Mouse (Mus musculus): ENCODE measurements around the gene Arhgap35. TPM values are rescaled to one million over a fixed set of nuclear protein-coding genes. Genes with fewer than 3 reads are reported as not detected.
A peak's percentile ranks its signal among the peaks of the same experiment; 100 is the strongest.

Arhgap35 gene
- polyA plus RNA-seq, 1 experiment from 2014 or later: 12.0 TPM

DNA sequence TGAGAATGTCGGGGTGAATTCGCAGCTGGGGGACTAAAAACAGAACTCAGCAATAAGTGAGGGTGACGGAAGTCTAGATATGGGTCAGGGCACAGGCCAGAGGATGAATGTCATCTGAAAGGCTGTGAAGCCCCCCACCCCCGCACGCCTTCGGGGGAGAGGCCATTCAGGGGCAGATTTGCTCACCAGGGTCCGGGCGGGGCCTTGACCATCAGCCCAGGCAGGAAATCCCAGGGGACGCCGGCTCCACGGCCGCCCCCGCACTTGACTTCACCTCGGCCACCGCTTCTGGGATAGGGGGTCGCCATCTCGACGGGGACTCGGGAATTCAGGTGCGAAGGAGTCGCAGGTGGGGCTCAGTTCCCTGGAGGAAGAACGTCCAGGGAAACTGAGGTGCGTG is 139.5 kb downstream of the Arhgap35 start:
- H3K36me3 ChIP-seq: no peaks in the 10 kb centered on the region

DNA sequence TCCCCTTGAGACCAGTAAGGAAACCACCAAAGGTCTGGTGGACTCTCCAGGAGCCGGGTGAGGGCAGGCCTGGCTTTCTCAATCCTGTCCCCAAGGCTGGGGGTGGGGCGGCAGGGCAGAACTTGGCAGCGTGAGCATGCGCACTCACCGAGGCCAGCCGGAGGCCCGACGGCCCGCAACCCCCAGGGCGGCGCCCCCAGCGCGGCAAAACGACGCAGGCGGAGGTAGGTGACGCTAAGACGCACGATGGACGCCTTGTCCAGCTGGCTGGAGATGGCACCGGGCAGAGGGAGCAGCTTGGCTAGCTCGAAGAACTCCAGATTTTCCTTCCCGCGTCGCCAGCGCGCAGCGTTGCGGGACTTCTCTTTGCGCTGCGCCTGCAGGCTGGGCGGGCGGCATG is 140.3 kb downstream of the Arhgap35 start:
- no peak for ATAC-seq (ENCODE audit: insufficient read depth, low FRiP score, low read depth)
- Histone ChIP-seq H3K4me1 (peaks cover 20% of the 10 kb centered on the region), H3K9me3 (no peaks in the 10 kb centered on the region), H3K27me3 (replicated peaks) (peaks cover 71% of the 10 kb centered on the region), H3K4me2 (peak overlapping the region; percentile 24), H3K9ac (no peak overlapping the region), H3K27ac (no peak overlapping the region), H3K36me3 (no peaks in the 10 kb centered on the region), H3K4me3 (replicated peaks) (no peak overlapping the region; the same call in 1 of the 2 replicates)
- 3% methylated on average over 33 of the region's 33 CpGs for WGBS

More for the DNA sequence above, 139.5 kb downstream of the Arhgap35 start:
- Histone ChIP-seq H3K4me3 (replicated peaks) (peak overlapping the region; percentile 34; the same call in 1 of the 2 replicates), H3K9me3 (no peaks in the 10 kb centered on the region), H3K9ac (no peak overlapping the region), H3K4me2 (peak overlapping the region; percentile 56), H3K27ac (no peak overlapping the region), H3K4me1 (peaks cover 20% of the 10 kb centered on the region), H3K27me3 (replicated peaks) (peaks cover 68% of the 10 kb centered on the region)
- 2% methylated on average over 23 of the region's 23 CpGs for WGBS
- no peak for ATAC-seq (ENCODE audit: insufficient read depth, low FRiP score, low read depth)

DNA sequence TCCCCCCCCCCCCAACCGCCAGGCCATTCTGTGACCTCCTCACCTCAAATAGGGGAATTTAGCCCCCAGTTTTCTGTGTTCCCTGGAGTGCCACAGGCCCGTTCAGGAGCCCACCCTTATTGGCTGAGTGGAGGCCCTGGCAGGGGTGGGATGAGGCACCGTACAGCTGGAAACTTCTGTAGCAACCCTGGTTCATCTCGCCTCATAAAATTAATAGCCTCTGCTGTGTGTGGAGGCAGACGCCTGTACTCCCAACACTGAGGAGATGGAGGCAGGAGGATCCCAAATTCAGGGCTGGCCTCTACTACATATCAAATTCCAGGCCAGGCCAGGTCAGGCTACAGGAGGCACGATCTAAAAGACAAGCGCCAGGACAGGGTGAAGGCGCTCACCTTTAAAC is 140.9 kb downstream of the Arhgap35 start:
- no peaks in the 10 kb centered on the region for H3K36me3 ChIP-seq
- H3K4me3 ChIP-seq (replicated peaks): no peak overlapping the region
- no peak overlapping the region for H3K27ac ChIP-seq
- peaks cover 20% of the 10 kb centered on the region for H3K4me1 ChIP-seq
- ATAC-seq (ENCODE audit: insufficient read depth, low FRiP score, low read depth): no peak
- no peak overlapping the region for H3K4me2 ChIP-seq
- H3K9me3 ChIP-seq: no peaks in the 10 kb centered on the region
- 52% methylated on average over 8 of the region's 8 CpGs for WGBS
- H3K9ac ChIP-seq: no peak overlapping the region
- H3K27me3 ChIP-seq (replicated peaks): peaks cover 71% of the 10 kb centered on the region

DNA sequence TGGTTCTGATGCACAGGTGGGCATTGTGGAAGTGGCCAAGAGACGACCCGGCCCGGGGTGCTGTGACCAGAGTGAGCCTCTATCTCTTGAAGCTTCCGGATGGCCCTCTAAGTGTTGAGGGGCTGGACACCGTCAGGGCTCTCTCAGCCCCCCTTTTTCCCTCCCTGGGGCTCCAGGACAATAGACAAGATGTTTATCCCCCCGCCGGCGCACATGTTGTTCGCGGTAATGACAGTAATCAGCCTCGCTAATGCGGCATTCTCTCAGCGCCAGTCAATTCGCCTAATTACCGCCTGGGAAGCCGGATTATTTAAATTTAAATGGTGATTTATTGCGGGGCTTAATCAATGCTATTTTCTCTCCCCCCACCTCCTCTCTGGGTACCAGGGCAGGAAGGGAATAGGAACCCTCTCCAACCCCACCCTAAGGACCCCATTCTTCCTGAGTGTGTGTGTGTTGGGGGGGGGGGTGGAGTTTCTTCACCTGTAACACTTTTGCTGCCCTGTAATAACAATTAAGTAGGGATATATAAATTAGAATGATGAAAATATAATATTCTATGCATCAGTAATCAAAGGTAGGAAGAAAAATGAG is 142.6 kb downstream of the Arhgap35 start:
- 15% methylated on average over 17 of the region's 17 CpGs for WGBS
- no peak overlapping the region for H3K4me3 ChIP-seq (replicated peaks)
- H3K36me3 ChIP-seq: no peaks in the 10 kb centered on the region
- H3K27me3 ChIP-seq (replicated peaks): peaks cover 66% of the 10 kb centered on the region
- no peak overlapping the region for H3K9ac ChIP-seq
- H3K9me3 ChIP-seq: no peaks in the 10 kb centered on the region
- no peak overlapping the region for H3K4me2 ChIP-seq
- H3K27ac ChIP-seq: no peak overlapping the region
- no peak for ATAC-seq (ENCODE audit: insufficient read depth, low FRiP score, low read depth)
- H3K4me1 ChIP-seq: peaks cover 20% of the 10 kb centered on the region

DNA sequence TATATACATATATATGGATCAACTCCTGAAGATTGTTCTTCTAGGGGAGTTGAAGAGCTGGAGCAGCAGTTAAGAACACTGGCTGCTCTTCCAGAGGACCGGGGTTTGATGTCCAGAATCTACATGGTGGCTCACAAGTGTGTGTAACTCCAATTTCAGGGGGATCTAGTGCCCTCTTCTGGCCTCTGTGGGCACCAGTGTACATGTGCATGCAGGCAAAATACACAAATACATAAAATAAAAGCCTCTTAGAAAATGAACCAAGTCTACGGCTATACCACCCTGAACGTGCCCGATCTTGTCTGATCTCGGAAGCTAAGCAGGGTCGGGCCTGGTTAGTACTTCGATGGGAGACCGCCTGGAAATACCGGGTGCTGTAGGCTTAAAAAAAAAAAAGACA is 143.2 kb downstream of the Arhgap35 start:
- Histone ChIP-seq H3K4me3 (replicated peaks) (no peak overlapping the region), H3K36me3 (no peaks in the 10 kb centered on the region), H3K27me3 (replicated peaks) (peaks cover 59% of the 10 kb centered on the region), H3K9me3 (no peaks in the 10 kb centered on the region), H3K4me2 (no peak overlapping the region), H3K27ac (no peak overlapping the region), H3K9ac (no peak overlapping the region), H3K4me1 (peaks cover 18% of the 10 kb centered on the region)
- WGBS: 40% methylated on average over 9 of the region's 9 CpGs
- ATAC-seq (ENCODE audit: insufficient read depth, low FRiP score, low read depth): no peak

DNA sequence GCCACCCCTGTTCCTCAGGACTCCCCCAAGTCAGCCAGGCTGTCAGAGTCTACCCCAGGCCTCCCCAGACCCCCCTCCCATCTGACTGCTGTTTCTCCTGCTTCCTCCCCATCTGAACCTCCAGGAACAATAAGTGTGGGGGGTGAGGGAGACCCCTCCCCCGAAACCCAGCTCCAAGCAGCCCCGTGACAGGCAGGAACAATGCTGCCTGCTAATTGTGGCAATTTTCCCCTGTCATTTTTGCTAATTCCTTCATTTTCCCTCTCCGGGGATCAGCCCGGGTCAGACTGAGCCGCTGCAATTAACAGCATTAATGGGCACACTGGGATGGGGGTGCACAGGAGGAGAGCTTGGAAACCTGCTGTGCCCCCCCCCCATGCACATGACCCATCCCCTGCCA is 146.7 kb downstream of the Arhgap35 start:
- Histone ChIP-seq H3K4me2 (no peak overlapping the region), H3K9me3 (no peaks in the 10 kb centered on the region), H3K27ac (no peak overlapping the region), H3K4me3 (replicated peaks) (no peak overlapping the region), H3K36me3 (no peaks in the 10 kb centered on the region), H3K9ac (no peak overlapping the region), H3K27me3 (replicated peaks) (peaks cover 27% of the 10 kb centered on the region), H3K4me1 (no peaks in the 10 kb centered on the region)
- 37% methylated on average over 5 of the region's 5 CpGs for WGBS
- no peak for ATAC-seq (ENCODE audit: insufficient read depth, low FRiP score, low read depth)

DNA sequence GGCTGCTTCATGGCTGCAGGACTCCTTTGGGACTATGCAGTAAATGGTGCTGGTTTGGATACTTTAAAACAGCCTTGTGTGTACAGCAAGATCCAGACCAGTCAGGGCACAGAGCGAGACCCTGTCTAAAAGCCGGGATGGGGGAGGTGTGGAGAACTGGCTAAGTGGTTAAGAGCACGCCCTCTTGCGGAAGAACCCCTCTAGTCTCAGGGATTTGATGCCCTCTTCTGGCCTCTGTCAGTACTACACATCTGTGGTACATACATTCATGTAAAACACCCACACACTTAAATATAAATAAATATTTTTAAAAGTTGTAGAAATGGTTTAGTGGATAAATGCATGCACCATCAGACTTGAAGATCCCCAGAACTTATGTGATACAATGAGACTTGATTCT is 148.2 kb downstream of the Arhgap35 start:
- 62% methylated on average over 4 of the region's 4 CpGs for WGBS
- H3K9ac ChIP-seq: no peak overlapping the region
- no peak for ATAC-seq (ENCODE audit: insufficient read depth, low FRiP score, low read depth)

DNA sequence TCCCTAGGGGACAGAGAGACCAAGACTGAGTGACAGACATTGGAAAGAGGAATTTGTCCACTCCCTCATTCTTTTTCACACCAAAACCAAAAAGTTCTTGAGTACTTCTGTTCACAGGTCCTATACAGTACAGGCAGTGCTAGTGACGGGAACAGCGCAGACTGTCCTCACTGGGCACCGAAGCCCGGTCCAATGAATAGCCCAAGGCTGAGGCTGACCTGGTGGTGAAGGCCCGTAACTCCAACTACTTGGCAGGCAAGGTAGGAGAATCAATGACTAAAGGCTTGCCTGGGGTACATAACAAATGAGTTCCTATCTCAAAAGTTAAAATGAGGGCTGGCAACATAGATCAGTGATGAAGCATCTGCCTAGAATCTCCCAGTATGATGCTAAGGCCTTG is 149.2 kb downstream of the Arhgap35 start:
- Histone ChIP-seq H3K36me3 (no peaks in the 10 kb centered on the region), H3K27ac (no peak overlapping the region), H3K27me3 (replicated peaks) (peaks cover 11% of the 10 kb centered on the region; the same call in 1 of the 2 replicates), H3K9me3 (no peaks in the 10 kb centered on the region), H3K4me1 (no peaks in the 10 kb centered on the region), H3K4me2 (no peak overlapping the region), H3K4me3 (replicated peaks) (no peak overlapping the region), H3K9ac (no peak overlapping the region)
- no peak for ATAC-seq (ENCODE audit: insufficient read depth, low FRiP score, low read depth)
- 95% methylated on average over 5 of the region's 5 CpGs for WGBS

More for the DNA sequence above, 148.2 kb downstream of the Arhgap35 start:
- Histone ChIP-seq H3K4me1 (no peaks in the 10 kb centered on the region), H3K36me3 (no peaks in the 10 kb centered on the region), H3K9me3 (no peaks in the 10 kb centered on the region), H3K27me3 (replicated peaks) (peaks cover 14% of the 10 kb centered on the region), H3K4me2 (no peak overlapping the region), H3K4me3 (replicated peaks) (no peak overlapping the region), H3K27ac (no peak overlapping the region)

DNA sequence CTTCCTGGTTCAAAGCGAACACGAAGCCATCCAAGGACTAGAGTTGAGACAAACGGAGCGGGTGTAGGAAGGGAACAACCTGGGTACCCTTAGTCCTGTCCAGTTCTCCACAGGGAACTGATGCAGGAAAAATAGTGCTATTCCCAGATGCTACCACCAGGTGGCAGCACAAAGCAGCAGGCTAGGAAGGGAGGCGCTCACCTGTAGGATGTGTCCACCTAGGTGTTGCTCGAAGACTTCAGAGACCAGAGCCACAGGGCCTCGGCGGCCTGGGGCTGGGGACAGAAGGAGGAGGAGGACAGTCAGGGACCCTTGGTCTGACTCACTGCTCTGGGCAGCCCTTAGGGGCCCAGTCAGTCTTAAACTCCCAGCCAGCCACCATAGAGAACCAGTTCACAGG is 149.6 kb downstream of the Arhgap35 start:
- H3K4me1 ChIP-seq: no peaks in the 10 kb centered on the region
- ATAC-seq (ENCODE audit: insufficient read depth, low FRiP score, low read depth): no peak
- H3K36me3 ChIP-seq: no peaks in the 10 kb centered on the region
- 10% methylated on average over 8 of the region's 8 CpGs for WGBS
- no peak overlapping the region for H3K4me3 ChIP-seq (replicated peaks)
- peaks cover 8% of the 10 kb centered on the region; the same call in 1 of the 2 replicates for H3K27me3 ChIP-seq (replicated peaks)
- no peaks in the 10 kb centered on the region for H3K9me3 ChIP-seq
- H3K9ac ChIP-seq: no peak overlapping the region
- H3K4me2 ChIP-seq: no peak overlapping the region
- H3K27ac ChIP-seq: no peak overlapping the region

DNA sequence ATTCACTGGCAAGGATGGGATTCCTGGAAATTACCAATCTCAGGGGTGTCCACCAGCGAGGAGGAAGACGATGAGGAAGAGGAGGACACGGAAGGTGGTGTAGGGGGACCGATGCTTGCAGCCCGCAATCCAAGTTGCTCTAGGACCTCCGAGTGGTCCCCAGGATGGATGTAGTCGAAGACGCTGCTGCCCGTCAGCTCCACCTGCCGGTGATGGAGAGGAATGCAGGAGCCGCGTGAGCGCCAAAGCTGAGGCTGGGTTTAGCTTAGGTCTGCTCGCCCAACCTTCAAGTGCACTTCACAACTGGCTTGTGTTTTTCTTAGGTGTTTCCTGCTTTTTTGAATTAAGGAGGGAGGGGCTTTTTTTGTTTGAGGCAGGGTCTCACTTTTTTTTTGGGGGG is 151.6 kb downstream of the Arhgap35 start:
- WGBS: 2% methylated on average over 14 of the region's 14 CpGs
- no peak overlapping the region for H3K4me3 ChIP-seq (replicated peaks)
- H3K36me3 ChIP-seq: no peaks in the 10 kb centered on the region
- peaks cover 7% of the 10 kb centered on the region; the same call in 1 of the 2 replicates for H3K27me3 ChIP-seq (replicated peaks)
- no peaks in the 10 kb centered on the region for H3K4me1 ChIP-seq
- no peak overlapping the region for H3K27ac ChIP-seq
- peak; percentile 20 for ATAC-seq (ENCODE audit: insufficient read depth, low FRiP score, low read depth)
- no peak overlapping the region for H3K4me2 ChIP-seq
- H3K9ac ChIP-seq: no peak overlapping the region
- H3K9me3 ChIP-seq: no peaks in the 10 kb centered on the region

DNA sequence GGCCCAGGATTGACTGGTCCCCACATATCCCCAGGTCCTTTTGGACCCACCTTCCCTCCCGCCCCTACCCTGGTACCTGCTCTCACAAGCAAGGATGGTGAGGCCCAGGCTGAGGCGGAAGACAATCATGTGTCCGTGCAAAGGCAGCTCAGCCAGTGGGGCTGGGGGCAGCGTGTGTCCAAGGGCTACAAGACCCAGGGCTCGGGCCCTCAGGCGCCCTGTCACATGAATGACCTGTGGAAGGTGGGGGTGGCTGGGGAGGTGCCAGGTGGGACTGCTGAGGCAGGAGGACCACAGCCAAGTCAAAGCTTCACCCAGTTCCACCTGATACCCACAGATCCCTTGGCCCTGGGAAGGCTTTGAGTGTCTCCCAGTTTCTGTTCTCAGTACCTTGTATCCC is 153.1 kb downstream of the Arhgap35 start:
- H3K27me3 ChIP-seq (replicated peaks): peaks cover 7% of the 10 kb centered on the region; the same call in 1 of the 2 replicates
- ATAC-seq (ENCODE audit: insufficient read depth, low FRiP score, low read depth): no peak
- no peaks in the 10 kb centered on the region for H3K9me3 ChIP-seq
- no peak overlapping the region for H3K27ac ChIP-seq
- H3K4me3 ChIP-seq (replicated peaks): no peak overlapping the region
- H3K9ac ChIP-seq: no peak overlapping the region
- WGBS: 76% methylated on average over 6 of the region's 6 CpGs
- H3K4me2 ChIP-seq: no peak overlapping the region
- no peaks in the 10 kb centered on the region for H3K4me1 ChIP-seq
- no peaks in the 10 kb centered on the region for H3K36me3 ChIP-seq

DNA sequence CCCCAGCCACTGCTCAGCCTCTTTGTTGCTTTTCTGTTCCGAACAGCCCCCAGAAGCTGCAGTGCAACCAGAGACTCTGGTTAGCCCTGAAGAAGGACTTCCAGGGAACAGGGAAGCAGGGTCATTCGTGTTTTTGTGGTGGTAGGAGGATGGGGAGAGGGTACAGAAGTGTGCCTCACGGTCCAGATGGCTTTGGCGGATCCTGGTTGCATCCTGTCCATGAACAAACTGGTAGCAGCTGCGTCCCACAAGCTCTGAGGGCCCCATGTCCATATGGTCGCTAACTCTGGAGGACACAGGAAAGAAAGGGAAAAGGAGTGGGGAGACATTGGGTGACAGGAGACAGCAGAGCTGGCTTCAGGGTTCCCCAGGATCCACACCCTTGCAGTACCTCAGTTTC is 153.6 kb downstream of the Arhgap35 start:
- Histone ChIP-seq H3K36me3 (peaks cover 2% of the 10 kb centered on the region; the same call in 1 of the 2 replicates), H3K4me2 (no peak overlapping the region), H3K9me3 (no peaks in the 10 kb centered on the region), H3K27ac (no peak overlapping the region), H3K4me1 (no peaks in the 10 kb centered on the region), H3K27me3 (replicated peaks) (peaks cover 7% of the 10 kb centered on the region; the same call in 1 of the 2 replicates), H3K4me3 (replicated peaks) (no peak overlapping the region), H3K9ac (no peak overlapping the region)
- WGBS: 56% methylated on average over 6 of the region's 6 CpGs
- ATAC-seq (ENCODE audit: insufficient read depth, low FRiP score, low read depth): no peak

DNA sequence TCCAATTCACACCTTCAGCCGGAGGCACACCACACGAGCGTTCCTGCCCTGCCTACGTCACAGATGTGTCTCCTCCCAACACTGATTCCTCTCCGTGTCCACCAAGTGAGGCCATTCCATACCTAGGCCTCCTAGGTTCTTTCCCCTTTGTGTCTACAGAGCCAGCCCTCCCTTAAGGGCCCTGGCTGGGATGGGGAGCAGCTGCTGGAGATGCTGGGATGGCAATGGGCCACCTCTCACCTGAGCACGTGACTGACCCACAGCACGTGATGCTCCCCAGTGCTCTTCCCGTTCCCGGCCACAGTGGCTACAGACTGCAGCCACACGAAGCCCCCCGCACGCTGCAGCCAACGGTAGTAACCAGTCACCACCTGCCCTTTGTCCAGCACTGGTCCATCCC is 154.2 kb downstream of the Arhgap35 start:
- 50% methylated on average over 13 of the region's 13 CpGs for WGBS
- Histone ChIP-seq H3K4me3 (replicated peaks) (no peak overlapping the region), H3K27me3 (replicated peaks) (peaks cover 7% of the 10 kb centered on the region; the same call in 1 of the 2 replicates), H3K9ac (no peak overlapping the region), H3K36me3 (peaks cover 3% of the 10 kb centered on the region; the same call in 1 of the 2 replicates), H3K9me3 (no peaks in the 10 kb centered on the region), H3K4me1 (no peaks in the 10 kb centered on the region), H3K4me2 (no peak overlapping the region), H3K27ac (no peak overlapping the region)
- no peak for ATAC-seq (ENCODE audit: insufficient read depth, low FRiP score, low read depth)

Measured in stomach, embryonic 15.5 days (tissue).